Mouse (Mus musculus) cerebellum, postnatal 36 days (tissue): ENCODE measurements around the gene Gpx3.

Experiments used
- DNase-seq, 2 experiments: peaks; one replicate each; pipeline ENCODE4 v3.0.0; 2021 to 2022; ENCODE audit warnings: mixed read lengths in 2 of 2

The Gpx3 gene

GRCm38 (mm10) chr11:54912503-54913316 is 10.5 kb downstream of the Gpx3 start:
- DNase-seq: no peak

DNA sequence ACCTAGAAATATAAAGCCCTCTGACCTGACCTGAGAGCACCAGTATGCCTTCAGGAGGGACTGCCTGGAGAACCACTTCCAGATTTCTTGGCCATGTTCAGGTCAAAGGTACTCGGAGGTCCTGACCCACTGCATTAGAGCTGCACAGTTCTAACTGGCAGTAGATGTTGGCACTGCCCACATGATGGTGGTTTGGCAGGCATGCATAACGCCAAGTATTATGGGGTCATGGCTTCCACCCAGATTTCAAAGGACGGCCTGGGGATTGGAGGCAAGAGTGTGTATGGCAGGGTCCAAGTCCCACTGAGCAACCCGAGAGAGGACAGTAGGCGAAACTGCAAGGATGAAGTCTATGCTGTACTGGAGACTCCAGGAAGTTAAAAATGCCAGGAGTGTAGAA is 11.6 kb downstream of the Gpx3 start:
- DNase-seq: peak in 1 of 2 experiments; percentile 22

- no peak for DNase-seq
Measured at GRCm38 (mm10) chr11:54917461-54917860, 15.2 kb downstream of the Gpx3 start.

GRCm38 (mm10) chr11:54918273-54918672 is 16.0 kb downstream of the Gpx3 start:
- DNase-seq: no peak

DNA sequence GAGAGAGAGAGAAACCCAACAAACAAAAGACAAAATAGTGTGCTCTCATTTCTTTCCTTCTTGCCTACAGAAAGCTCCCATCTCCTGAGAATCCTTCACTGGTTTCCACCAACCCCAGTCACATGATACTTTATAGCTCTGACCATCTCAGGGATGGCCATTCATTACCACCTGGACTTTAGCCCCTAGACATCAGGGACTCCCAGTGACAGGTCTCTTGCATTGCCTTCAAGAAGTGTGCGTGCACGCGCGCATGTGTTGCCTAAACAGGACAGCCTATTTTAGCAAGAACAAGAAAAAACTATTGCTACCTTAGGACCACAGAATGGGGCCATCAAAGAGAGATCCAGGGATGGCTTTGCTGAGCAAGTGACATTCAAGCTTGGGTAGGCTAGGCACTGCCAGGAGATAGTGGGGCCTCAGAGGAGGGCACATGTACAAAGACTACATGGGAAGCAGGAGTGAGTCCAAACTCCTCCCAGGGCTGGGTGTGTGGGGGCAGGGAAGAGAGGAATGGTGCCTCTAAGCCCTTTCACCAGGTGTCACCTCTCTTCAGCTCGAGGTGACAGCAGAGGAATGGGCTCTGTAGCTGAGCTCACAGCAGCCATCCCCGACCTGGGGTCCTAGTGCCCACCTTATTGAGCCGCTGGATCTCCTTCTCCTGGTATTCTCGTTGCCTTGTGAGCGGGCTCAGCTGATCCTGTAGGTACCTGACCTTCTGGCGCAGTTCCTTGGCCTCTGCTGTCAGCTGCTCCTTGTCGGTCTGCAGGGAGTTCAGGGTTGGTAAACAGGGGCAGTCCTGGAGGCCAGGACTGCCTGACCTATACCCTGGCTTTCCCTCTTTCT is 18.1 kb downstream of the Gpx3 start:
- DNase-seq: no peak

- DNase-seq: no peak
Measured at GRCm38 (mm10) chr11:54920973-54921580, 18.8 kb downstream of the Gpx3 start.

DNA sequence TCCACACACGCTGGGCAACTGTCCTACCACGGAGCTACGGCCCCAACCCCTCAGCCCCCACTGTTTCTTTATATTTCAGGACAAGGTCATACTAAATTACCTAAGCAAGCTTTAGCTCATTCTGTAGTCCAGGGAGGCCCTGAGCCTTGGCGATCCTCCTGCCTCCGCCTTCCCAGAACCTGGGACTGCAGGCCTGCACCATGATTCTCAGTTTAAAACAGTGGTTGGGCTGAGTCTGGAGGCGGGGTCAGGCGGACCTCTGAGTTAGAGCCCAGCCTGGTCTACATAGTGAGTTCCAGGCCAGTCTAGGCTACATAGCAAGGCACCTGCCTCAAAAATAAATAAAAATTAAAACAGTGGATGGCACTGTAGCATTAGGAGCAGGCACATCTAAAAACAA is 19.5 kb downstream of the Gpx3 start:
- DNase-seq: no peak

GRCm38 (mm10) chr11:54922488-54922887 is 20.2 kb downstream of the Gpx3 start:
- no peak for DNase-seq

- no peak for DNase-seq
Measured at GRCm38 (mm10) chr11:54924145-54924544, 21.9 kb downstream of the Gpx3 start.

GRCm38 (mm10) chr11:54927346-54928140 is 25.3 kb downstream of the Gpx3 start:
- DNase-seq: peak; percentile 66 to 70

- no peak for DNase-seq
Measured at GRCm38 (mm10) chr11:54928219-54928618, 26.0 kb downstream of the Gpx3 start.

DNA sequence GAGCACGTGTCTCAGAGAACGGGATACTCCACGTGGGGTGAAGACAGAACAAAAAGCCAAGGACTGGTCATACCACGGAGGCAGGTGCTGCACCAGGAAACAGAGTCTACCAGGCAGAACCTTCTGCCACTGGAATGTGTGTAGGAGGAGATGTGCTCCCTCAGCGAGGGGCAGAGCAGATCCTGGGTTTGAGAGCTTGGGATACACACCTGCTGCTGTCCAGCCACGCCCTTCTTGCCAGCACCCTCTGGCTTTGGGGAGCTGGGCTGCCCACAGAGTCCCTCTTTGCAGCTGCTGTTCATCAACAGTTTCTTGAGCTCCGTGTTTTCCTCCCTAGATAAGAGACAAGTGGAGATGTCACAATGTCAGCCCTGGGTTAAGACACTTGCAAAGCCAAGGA is 26.6 kb downstream of the Gpx3 start:
- no peak for DNase-seq

GRCm38 (mm10) chr11:54929290-54929689 is 27.0 kb downstream of the Gpx3 start:
- DNase-seq: no peak

- no peak for DNase-seq
Measured at GRCm38 (mm10) chr11:54929744-54930143, 27.5 kb downstream of the Gpx3 start.

GRCm38 (mm10) chr11:54930318-54930979 is 28.2 kb downstream of the Gpx3 start:
- peak; percentile 70 to 72 for DNase-seq

DNA sequence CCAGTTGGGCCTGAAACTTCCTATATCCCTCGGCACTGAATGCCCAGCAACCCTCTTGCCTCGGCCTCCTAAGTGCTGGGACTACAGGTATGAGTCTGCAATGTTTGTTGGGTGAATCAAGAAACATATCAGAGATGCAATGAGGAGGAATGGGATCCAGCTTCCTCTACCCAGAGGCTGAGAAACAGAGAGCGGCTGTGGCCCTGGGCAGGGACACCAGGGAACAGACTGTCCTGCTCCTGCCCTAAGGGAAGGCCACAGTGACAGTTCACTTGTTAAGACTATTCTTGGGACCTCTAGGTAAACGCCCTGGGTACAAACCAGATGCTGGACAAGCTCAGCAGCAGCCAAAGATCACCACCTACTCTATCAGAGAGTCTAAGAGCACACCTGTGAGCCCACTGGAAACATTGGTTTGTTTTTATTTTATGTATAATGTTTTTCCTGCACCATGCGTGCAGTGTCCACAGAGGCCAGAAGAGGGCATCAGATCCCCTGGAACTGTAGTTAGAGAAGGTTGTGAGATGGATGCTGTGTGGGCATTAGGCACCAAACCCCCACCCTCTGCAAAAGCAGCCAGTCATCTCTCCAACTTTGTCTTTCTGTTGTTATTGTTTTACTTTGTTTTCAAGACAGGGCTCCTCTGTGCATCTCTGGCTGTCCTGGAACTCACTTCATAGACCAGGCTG is 29.3 kb downstream of the Gpx3 start:
- DNase-seq: peak; percentile 57 to 59

DNA sequence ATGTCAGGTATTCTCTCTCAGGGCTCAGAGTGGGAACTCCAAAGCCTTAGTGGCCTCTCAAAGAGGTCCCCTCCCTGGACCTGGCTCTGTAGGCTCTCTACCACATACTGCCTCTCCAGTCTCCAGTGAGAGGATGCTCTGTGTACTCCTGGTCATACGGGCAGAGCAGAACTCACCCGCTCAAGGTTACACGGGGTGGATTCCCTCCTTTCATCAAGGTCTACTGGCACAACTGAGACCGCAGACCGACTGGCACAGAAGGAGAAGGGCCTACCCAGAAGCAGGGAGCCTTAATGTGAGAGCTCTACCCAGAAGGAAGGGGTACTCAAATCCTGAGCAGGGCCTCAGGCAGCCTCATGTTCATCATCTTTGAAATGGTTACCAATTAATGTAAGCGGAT is 30.3 kb downstream of the Gpx3 start:
- DNase-seq: no peak

- DNase-seq: no peak
Measured at GRCm38 (mm10) chr11:54934198-54934597, 31.9 kb downstream of the Gpx3 start.

GRCm38 (mm10) chr11:54936035-54936770 is 34.0 kb downstream of the Gpx3 start:
- DNase-seq: peak; percentile 32 to 38

GRCm38 (mm10) chr11:54936771-54937140 is 34.5 kb downstream of the Gpx3 start:
- DNase-seq: no peak

DNA sequence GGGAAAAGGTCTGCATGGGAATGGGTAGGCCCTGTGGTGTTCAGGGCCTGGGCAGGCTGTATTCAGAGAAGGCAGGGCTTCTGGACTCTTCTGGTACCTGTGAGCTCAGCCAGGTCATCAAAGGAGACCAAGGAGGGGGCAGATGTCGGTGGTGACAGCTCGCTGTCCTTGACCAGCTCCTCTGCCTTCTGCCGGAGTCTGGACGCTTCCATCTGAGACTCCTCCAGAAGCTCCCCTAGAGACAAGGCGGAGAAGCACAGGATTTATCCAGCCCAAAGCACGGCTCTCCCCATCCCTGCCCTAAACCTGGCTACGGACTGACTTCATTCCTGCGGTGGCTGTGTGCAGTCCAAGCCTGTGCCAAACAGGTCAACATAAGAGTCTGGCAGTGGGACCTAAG is 37.2 kb downstream of the Gpx3 start:
- no peak for DNase-seq
